Mouse (Mus musculus): ENCODE results near the gene Wdr20.
A peak's percentile ranks its signal among the peaks of the same experiment; 100 is the strongest.

Gene Wdr20

GRCm38 (mm10) chr12:110840348-110841198, 102.8 kb downstream of the Wdr20 start, which contains the start of gene Mok:
TSS of gene Mok (minus strand) at chr12:110840939.
- Histone ChIP-seq H3K27me3 (ENCODE audit: control insufficient read depth, insufficient read depth, low read length, poor library complexity, severe bottlenecking) (no peaks in the 10 kb centered on the region), H3K36me3 (ENCODE audit: control insufficient read depth, insufficient read depth, low read length, poor library complexity, severe bottlenecking) (no peaks in the 10 kb centered on the region)
- peak; percentile 96 for DNase-seq (ENCODE audit: low read depth, low spot score)

- no peaks in the 10 kb centered on the region for H3K27me3 ChIP-seq (ENCODE audit: control insufficient read depth, insufficient read depth, low read length, poor library complexity, severe bottlenecking)
- no peaks in the 10 kb centered on the region for H3K36me3 ChIP-seq (ENCODE audit: control insufficient read depth, insufficient read depth, low read length, poor library complexity, severe bottlenecking)
- DNase-seq (ENCODE audit: low read depth, low spot score), result no peak
These were observed 104.2 kb downstream of the Wdr20 start for GRCm38 (mm10) chr12:110841731-110842493.

- no peaks in the 10 kb centered on the region for H3K27me3 ChIP-seq (ENCODE audit: control insufficient read depth, insufficient read depth, low read length, poor library complexity, severe bottlenecking)
- H3K36me3 ChIP-seq (ENCODE audit: control insufficient read depth, insufficient read depth, low read length, poor library complexity, severe bottlenecking), result no peaks in the 10 kb centered on the region
- peak; percentile 90 for DNase-seq (ENCODE audit: low read depth, low spot score)
These were observed 105.7 kb downstream of the Wdr20 start for GRCm38 (mm10) chr12:110843194-110844048.

GRCm38 (mm10) chr12:110844227-110845130, 106.7 kb downstream of the Wdr20 start:
- Histone ChIP-seq H3K27me3 (ENCODE audit: control insufficient read depth, insufficient read depth, low read length, poor library complexity, severe bottlenecking) (no peaks in the 10 kb centered on the region), H3K36me3 (ENCODE audit: control insufficient read depth, insufficient read depth, low read length, poor library complexity, severe bottlenecking) (no peaks in the 10 kb centered on the region)
- DNase-seq (ENCODE audit: low read depth, low spot score), result no peak

GRCm38 (mm10) chr12:110845131-110845880, 107.6 kb downstream of the Wdr20 start:
- no peaks in the 10 kb centered on the region for H3K27me3 ChIP-seq (ENCODE audit: control insufficient read depth, insufficient read depth, low read length, poor library complexity, severe bottlenecking)
- no peaks in the 10 kb centered on the region for H3K36me3 ChIP-seq (ENCODE audit: control insufficient read depth, insufficient read depth, low read length, poor library complexity, severe bottlenecking)
- DNase-seq (ENCODE audit: low read depth, low spot score), result peak; percentile 83

GRCm38 (mm10) chr12:110846191-110846765, 108.5 kb downstream of the Wdr20 start:
- DNase-seq (ENCODE audit: low read depth, low spot score), result no peak
- H3K36me3 ChIP-seq (ENCODE audit: control insufficient read depth, insufficient read depth, low read length, poor library complexity, severe bottlenecking), result no peaks in the 10 kb centered on the region
- H3K27me3 ChIP-seq (ENCODE audit: control insufficient read depth, insufficient read depth, low read length, poor library complexity, severe bottlenecking), result no peaks in the 10 kb centered on the region

- no peaks in the 10 kb centered on the region for H3K27me3 ChIP-seq (ENCODE audit: control insufficient read depth, insufficient read depth, low read length, poor library complexity, severe bottlenecking)
- no peaks in the 10 kb centered on the region for H3K36me3 ChIP-seq (ENCODE audit: control insufficient read depth, insufficient read depth, low read length, poor library complexity, severe bottlenecking)
- peak; percentile 78 for DNase-seq (ENCODE audit: low read depth, low spot score)
These were observed 112.5 kb downstream of the Wdr20 start, which contains the start of gene Zfp839 for GRCm38 (mm10) chr12:110850010-110850928. TSS of gene Zfp839 (plus strand) at chr12:110850253.

GRCm38 (mm10) chr12:110850929-110851256, 113.1 kb downstream of the Wdr20 start:
- Histone ChIP-seq H3K36me3 (ENCODE audit: control insufficient read depth, insufficient read depth, low read length, poor library complexity, severe bottlenecking) (no peaks in the 10 kb centered on the region), H3K27me3 (ENCODE audit: control insufficient read depth, insufficient read depth, low read length, poor library complexity, severe bottlenecking) (no peaks in the 10 kb centered on the region)
- DNase-seq (ENCODE audit: low read depth, low spot score), result no peak

- DNase-seq (ENCODE audit: low read depth, low spot score), result peak; percentile 43
- Histone ChIP-seq H3K36me3 (ENCODE audit: control insufficient read depth, insufficient read depth, low read length, poor library complexity, severe bottlenecking) (no peaks in the 10 kb centered on the region), H3K27me3 (ENCODE audit: control insufficient read depth, insufficient read depth, low read length, poor library complexity, severe bottlenecking) (no peaks in the 10 kb centered on the region)
These were observed 113.7 kb downstream of the Wdr20 start for GRCm38 (mm10) chr12:110851414-110851813.

GRCm38 (mm10) chr12:110851923-110852322, 114.2 kb downstream of the Wdr20 start:
- DNase-seq (ENCODE audit: low read depth, low spot score), result no peak
- no peaks in the 10 kb centered on the region for H3K36me3 ChIP-seq (ENCODE audit: control insufficient read depth, insufficient read depth, low read length, poor library complexity, severe bottlenecking)
- H3K27me3 ChIP-seq (ENCODE audit: control insufficient read depth, insufficient read depth, low read length, poor library complexity, severe bottlenecking), result no peaks in the 10 kb centered on the region

Data from splenic B cell, adult 2 months (primary cell).